Mouse (Mus musculus): ENCODE data around the gene Onecut3.

Gene Onecut3

DNA sequence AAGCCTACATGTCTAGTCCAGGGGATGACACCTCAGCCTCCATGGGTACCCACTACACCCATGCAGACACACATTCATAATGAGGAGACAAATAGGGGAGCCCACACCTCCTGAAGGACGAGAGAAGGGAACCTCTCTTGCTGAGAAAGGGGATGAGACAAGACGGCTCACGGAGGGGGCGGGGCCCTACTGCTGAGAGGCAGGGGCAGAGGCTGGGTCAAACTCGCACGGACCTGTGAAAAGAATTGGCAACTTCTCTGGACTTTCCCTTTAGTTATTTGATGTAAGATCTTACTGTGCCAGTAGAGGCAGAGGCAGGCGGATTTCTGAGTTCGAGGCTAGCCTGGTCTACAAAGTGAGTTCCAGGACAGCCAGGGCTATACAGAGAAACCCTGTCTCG lies 57.7 kb downstream of the Onecut3 start:
- no peak for DNase-seq (ENCODE audit: low read depth, low spot score)

DNA sequence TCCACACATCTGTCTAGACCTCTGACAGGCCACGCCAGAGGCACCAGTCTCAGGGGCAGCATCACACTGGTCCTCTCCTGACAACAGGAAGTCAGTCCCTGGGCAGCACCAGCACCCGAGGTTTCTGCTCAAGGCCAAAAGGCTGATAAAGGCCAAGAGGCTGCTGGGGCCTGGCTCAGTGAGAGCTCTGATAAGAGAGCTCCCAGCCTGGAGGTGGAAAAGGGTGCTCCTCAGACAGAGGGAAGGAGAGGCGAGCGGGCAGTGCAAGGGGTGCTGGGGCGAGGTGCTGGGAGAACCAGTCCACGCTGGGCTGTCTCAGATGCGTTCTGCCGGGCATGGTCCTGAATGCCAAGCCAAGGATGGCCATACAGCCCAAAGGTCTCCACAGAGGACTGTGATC lies 58.9 kb downstream of the Onecut3 start:
- no peak for DNase-seq (ENCODE audit: low read depth, low spot score)

GRCm38 (mm10) chr10:80553997-80554396 lies 59.4 kb downstream of the Onecut3 start:
- DNase-seq (ENCODE audit: low read depth, low spot score): no peak

GRCm38 (mm10) chr10:80557346-80557965 lies 62.8 kb downstream of the Onecut3 start:
- DNase-seq (ENCODE audit: low read depth, low spot score): no peak

DNA sequence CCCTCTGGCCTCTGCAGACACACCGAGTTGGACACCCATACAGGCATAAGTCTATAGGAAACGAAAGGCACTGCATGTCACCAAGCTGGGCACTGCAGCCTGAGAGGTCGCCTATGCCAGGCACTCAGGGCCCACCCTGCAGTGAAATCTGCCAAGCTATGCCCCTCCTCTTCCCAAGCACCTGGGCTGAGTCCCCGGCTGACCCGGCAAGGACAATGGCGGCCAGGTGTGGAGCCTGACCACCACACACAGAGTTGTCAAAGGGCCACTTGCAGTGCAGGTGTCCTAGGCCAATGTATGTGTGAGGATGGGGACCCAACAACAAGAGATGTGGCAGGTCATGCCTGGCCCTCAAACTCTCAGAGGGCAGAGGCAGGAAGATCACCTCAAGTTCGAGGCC lies 64.8 kb downstream of the Onecut3 start:
- DNase-seq (ENCODE audit: low read depth, low spot score): no peak

GRCm38 (mm10) chr10:80560621-80561020 lies 66.0 kb downstream of the Onecut3 start:
- DNase-seq (ENCODE audit: low read depth, low spot score): no peak

DNA sequence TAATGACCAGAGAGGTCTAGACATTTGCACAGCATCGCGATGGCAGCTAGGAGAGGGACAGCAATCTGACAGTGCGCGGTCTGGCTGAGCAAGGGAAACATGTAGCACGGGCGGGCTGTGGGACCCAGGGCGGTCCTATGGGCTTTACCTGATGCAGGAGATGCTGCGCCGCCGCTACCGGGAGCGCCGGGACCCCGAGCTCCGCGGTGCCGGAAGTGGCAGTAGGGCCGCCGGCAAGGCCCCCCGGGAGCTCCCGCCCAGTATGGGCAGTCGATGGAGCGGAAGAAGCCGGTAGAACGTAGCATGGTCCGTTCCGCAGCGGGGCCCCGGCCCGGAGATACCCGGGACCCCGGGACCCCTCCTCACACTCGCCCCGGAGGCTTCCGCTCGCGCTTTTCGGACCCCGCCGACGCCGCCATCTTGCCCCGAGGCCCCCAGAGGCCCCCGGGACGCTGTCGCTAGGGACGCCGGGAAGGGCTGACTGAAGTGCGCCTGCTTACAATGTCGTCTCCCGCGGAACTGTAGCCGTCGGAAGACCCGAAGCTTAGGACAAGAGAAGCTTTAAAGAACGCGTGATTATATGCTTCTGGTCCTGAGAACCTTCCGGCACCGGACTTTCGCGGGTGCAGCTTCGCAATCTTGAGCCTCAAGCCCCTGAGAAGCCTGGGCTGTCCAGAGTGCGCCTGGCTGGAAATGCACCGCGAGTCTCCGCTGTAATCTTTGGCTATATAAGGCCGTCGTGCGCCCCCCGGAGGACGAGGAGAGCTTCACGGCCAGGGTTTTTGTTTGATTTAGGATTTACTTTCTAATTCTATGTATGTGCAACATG lies 66.7 kb downstream of the Onecut3 start, which contains the start of gene Rexo1:
Gene Rexo1, minus strand, starts transcription at position 445 of the 829 bp plus-strand sequence.
- DNase-seq (ENCODE audit: low read depth, low spot score): peak; percentile 91

DNA sequence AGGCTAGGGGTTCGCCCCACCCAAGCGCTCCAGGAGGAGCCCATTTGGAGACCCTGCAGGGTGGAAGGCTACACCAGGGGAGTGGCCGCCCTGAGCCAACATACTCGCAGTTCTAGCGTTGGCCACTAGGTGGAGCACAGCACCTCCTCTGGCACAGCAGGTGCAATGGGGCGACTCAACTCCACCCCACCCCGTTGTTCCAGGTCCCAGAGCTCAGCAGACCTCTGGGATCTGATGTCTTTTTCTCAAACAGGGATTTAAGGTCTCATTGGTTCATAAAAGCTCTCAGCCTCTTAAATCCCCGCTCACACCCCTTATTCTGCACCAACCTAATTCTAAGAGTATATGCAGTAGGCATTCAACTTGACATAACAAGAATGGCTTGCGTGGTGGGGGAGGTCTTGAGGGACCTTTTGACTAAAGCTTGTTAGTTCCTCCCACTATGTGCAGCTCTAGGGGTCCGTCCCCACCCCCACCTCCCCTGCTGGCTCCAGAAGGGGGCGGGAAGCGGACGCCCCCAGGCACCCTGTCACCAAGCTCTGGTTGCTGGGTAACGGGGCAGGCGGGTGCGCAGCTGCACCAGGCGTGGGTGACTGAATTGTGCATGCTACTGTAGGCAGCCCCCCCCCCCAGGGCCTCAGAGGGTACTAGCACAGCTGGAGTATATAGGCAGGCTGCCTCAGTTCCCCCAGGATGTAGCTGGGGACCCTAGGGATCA lies 71.9 kb downstream of the Onecut3 start:
- DNase-seq (ENCODE audit: low read depth, low spot score): peak; percentile 70

All from embryo, embryonic 11.5 days (tissue).